Mouse (Mus musculus) yolk sac, embryonic 10.5 days (tissue): ENCODE results near the gene Cacna1e.

Source experiments
- DNase-seq: peaks from one replicate; pipeline ENCODE4 v3.0.0-alpha.2; 2017; ENCODE audit warnings: low spot score

The Cacna1e gene

DNA sequence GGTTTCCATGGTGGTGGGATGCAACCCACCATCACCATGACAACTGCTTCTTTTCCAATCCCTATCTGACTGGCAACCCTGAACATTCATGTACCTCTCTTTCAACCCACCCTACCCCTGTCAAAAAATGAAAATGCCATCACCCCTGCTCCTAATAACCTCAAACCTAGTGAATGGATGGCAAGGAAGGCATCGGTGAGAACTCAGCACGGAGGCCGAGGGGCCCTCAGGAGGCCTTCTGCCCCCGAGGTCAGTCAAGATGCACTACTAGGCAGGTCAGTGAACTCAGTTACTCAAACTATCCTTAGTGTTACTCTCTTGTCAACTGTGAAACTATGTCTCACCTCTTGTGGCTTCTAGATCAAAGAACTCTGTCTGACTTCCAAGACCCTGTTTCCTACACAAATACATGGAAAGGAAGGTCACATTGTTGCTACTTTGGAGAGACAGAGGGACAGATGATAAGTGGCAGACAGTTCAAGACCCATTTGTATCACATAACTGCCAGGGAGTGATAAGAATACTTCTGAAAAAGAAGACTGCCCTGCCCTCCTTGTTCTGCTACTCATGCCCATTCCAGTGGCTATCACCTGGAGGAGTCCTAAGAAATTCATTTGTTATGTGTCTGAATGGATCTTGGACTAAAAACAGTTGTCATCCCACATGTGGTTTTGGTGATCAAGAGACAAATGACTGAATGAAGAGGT lies 176.6 kb downstream of the Cacna1e start:
- no peak for DNase-seq

DNA sequence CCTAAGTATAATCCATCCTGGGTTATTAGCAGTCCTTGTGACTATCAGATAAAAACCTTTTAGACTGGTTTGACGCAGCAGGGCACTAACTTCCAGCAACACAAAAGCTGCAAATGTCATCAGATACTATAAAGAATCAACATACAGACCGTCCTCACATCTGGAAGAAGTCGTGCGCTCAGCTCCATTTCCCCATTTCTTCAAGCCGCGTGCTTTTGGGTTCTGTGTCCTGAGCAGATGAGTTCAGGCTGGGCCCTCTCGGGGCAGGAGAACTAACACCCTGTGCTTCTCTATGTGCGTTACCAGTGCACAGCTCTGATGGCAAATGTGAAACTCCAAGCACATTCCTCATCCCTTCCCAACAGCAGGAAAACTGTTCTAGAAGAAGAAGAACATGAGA lies 177.3 kb downstream of the Cacna1e start:
- DNase-seq: no peak

DNA sequence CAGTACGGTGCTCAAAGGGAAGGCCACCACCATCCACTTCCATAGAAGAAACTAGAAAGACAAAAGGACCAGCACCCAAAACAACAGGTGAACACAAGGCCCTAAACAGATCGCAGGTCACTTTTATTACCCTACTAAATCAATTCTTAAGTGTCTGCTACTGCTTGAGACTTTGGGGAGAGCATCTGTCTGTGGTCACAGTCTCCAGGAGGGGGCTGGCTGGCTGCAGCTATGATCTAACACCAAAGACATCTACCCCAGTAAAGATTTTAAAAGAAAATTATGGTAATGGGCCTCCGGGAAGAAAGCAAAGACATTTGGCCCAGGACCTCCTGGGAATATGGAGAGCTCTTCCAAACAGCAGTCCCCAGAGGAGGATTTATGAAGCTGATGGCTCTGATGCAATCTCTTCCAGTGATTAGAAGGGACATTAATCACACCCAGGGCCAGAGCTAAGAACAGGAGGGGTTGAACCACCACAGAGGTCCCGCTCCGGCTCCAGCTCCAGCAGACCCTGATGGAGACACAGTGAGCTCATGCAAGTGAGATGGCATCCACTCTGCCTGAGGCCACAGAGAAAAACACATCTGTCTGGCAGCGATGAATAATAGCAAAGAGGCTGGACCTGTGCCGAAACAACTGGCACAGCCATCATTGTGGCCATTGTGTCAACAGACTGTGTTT lies 178.3 kb downstream of the Cacna1e start:
- no peak for DNase-seq

DNA sequence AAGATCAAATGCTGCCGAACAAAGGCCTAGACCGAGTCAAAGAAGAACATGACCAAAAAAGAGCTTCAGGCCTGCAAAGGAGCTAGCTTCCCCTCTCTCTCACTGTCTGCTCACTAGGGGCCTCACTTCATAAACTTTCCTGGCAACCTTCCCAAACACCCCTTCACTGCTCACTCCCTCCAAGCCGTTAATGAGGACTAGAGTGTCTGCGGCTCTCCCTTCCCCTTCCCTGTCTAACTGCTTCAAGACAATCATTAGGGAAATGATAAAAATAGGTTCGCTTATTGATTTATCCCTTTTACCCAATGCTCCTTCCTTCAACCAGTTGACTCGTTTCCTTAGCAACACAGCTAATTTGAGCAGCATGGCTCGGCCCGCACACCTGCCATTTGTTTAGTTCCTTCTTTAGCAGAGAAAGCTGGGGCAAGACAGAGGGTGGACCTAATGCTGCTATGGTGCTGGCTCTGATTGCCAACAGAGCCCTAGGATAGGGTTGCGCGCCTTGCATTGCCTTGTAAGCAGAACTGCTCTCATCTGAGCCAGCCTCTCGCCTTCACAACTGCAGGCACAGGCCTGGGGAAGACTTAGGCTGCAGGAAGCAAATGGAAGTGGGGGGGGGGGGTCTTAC lies 179.6 kb downstream of the Cacna1e start:
- DNase-seq: no peak

DNA sequence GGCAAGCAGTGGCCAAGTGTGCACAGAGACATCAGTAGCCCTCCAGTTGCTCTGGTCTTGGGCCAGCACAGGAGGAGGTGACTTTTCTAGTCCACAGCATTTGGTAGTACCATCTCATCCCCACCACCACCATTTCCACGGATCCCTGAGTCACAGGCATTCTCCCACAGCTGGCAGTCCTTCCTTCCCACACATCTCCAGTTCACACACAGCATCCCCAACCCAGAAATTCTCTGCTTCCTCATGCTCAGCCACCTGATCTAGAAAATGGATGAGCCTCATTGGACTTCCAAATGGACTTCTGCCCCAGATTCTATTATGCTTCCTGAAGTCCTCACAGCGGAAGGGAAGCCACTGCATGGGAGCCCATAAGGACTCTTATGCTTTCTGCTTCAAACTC lies 181.7 kb downstream of the Cacna1e start:
- no peak for DNase-seq

DNA sequence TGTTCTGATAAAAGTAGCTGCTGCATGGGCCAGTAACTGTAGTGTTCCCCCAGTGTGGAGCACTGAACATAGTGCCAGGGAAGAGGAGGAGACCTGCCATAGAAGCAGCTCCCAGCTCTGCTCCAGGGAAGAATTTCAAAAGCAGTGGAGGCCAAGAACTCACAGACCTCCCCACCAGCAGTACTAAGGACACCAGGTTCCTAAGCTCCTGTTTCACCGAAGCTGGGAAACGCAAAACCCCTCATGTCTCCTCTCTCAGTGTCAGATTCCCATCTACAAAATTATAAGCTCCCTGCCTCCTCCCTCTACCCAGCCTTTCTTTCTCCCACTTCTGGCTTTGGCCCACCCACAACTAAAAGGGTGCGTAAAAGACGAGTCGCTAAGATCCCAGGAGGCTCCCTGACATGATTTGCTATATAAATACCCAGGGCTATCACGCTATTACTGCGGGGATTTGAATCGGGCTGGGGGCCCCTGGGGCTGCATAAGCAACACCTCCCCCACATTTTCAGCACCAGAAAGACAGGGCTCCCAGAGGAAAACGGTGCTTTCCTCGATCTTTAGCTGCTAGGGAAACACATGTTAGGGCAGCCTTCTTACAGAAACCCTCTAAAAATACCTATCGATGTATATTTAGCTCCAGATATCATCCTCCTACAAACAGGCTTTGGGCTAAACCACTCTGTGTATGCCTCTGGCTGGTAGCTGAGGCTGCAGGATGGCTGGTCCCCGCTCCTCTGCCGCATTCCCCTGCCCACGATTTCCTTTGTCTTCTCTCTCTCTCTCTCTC lies 195.2 kb downstream of the Cacna1e start:
- DNase-seq: no peak

DNA sequence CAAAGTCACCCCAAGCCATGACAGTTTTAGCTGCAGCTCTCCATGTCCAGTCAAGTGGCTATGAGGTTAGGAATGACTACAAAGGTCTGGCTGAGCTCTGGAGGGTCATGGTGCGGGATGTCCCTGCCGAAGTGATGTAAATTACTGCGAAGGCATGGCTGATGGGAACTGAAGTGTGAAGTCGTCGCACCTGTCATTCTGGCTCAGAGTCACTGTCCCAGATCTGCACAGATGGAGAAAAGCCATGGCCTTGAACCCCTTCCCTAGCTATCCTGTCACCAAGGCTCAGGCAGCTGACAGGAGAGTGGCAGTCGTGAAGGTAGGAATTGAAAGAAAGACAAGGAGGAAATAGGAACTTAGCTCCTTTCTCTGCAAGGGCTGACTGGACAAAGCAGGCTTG lies 197.4 kb downstream of the Cacna1e start:
- DNase-seq: no peak

DNA sequence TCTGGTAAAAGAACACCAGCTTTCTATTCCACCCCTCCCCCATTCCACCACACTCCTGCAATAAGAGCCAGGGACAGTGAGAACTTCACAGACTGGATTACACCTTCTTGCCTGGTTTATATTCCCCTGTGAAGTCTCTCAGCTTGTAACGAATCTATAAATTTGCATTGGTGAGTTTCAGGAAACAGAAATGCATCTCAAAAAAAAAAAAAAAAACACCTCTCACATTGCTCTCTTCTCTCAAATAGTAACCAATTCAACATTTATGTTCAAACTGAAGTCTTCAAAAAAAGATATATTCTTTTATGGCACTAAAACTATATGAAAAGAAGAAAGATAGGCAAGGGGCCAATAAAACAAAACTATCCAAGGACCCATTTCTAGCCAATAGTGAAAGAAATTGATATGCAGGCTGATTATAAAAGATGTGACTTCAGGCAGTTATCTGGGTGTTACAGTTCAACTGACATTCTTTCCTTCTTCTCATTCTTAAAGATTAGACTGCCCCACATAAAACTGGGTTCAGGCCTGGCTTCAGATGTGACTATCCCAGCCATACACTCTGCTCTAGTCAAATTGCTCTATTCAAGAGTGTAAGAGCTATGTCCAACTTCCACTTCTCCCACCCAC lies 200.7 kb downstream of the Cacna1e start:
- DNase-seq: no peak

DNA sequence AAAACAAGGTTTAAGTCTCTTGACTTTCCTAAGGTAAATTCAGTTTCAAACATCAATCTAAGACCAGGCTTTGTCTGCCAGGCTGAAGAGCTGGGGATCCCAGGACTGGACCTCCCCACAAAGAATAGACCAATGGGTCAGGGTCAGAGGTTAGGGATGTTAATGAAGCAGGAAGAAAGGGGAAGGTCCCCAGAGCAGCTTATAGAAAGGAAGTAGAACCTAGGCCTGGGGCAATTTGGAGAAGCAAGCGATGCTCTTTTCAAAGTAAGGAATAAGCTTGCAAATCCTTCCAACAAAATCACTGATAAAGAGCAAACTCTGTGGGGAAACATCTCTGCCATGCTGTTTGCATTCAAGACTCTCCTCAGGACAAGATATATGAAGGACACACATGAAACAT lies 205.3 kb downstream of the Cacna1e start:
- DNase-seq: no peak

DNA sequence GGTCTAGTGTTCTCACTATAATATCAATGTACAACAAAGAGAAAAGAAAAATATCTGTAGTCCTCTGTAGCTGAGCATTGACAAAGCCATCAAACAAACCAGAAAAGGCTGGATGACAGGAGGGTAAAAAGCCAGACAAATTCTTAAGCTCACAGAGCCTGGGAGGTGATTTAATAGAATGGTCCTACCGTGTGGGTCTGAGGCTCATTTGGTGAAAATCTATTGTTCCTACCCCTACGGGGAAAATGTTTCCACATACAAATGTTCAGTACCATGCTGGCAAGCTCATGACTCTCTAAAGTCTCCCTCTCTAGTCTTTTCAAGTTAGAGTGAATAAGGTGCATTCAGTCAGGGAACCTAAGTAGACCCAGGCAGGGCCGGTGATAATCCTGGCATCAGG lies 206.2 kb downstream of the Cacna1e start:
- no peak for DNase-seq

DNA sequence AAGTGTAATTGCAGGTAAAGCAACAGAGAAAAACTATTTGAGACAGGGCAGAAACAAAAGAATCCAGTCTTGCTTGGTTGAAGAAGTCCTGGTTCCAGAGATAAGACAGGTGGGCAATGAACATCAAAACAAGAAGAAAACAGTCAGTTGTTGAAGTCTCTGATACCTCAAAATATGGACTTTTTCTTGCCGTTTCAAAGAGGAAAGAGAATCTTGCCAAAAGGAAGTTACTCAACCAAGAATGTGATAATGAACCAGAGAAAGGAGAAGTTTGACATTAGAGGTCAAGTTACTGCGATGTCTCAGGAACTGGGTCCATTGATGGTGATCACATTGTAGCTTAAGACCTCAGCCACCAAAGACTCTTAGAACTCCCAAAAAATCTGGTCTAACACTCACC lies 206.6 kb downstream of the Cacna1e start:
- DNase-seq: no peak

DNA sequence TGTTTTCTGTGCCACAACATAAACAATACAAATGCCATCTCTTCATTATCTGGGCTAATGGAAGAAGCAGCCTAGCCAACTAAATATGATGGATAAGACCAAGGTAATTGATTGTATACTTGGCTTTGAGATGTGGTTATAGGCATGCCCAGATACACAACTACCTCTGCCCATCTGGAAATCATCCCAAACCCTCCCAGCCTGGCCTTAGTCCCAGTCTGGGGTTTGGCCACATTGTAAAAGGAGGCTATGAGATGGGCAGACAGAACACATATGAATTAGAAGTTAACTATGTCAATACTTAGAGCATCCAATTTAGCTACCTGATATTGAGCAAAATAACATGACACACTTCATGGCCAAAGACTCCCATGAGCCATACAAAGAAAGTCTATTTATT lies 220.6 kb downstream of the Cacna1e start:
- DNase-seq: no peak

DNA sequence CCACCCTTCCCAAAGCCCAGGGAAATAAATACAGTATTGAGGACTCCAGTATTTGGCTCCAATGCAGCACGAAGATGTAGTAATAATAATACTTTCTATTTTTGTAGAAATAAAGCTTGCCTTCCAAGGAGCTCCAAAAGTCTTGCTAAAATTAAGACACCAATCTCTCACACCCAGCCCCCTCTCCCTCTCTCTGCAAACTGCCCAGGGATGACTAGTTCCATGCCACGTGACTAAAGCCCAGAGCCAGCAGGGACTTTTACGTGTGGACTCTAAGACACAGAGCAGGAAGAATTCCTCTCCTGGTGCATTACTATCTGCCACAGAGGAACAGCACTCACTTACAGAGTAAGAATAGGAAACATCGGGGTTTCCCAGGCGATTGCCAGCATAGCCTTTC lies 222.3 kb downstream of the Cacna1e start:
- DNase-seq: no peak

DNA sequence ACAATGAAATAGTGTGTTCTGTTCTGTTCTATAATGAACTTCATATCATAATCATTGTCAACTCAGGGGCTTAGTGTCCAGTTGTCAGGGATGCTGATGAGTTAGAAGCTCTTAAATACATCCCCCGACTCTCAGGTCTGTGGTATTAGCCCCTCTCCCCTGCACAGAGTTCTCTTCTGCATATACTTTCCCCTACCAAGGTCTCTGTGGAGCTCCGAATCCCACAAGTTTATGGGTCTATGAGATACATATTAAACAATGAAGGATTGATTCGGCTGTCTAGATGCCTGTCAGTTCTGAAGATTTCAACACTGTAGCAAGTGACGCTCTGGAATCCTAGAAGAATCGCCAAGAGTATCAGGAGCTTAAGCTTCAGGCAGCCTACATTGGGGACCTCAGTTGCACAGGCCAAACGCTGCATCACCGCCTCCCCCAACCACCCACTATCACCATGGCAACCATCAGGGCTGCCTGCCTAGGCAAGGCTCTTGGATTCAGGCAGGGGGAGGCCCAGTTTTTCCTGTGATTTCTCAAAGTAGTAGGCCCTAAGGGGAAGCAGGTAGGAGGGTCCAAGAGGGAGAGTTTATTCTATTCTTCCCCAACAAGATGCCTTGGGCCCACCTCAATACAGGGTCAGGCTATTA lies 223.0 kb downstream of the Cacna1e start:
- DNase-seq: no peak

DNA sequence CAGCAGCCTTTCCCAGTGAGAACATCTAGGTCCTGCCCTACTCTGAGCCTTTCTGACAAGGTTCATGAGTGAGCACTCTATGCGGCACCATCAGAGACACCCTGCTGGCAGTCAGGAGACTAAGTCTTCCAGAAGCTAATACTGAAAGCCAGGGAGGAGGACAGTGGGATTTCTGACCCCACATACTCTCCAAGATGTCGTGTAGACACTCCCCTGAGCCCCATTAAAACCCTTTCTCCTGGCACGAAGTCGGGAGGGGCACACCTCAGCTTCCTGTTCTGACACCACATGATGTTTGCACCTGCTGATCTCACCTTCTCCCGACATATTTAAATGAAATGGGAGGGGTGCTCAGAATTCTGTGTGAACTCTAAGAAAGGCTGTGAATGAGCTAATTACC lies 226.9 kb downstream of the Cacna1e start:
- DNase-seq: no peak

DNA sequence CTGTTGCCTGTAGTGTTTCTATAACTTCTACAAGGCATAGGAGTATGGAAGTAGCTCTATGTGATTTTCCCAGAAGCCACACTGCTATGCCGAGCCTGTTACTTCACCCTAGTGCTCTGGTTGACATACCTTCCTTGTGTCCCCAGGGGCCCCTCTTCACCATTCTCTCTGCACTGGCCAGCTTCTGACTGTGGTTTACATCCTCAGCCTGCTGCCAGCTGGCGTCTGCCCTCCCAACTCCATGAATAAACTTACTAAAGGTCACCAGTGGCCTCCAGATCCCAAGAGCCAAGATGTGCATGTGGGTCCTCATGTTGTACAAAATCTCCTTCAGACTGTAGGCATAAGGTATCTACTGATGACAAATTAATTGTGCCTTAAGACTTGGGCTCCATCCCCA lies 230.3 kb downstream of the Cacna1e start:
- no peak for DNase-seq

DNA sequence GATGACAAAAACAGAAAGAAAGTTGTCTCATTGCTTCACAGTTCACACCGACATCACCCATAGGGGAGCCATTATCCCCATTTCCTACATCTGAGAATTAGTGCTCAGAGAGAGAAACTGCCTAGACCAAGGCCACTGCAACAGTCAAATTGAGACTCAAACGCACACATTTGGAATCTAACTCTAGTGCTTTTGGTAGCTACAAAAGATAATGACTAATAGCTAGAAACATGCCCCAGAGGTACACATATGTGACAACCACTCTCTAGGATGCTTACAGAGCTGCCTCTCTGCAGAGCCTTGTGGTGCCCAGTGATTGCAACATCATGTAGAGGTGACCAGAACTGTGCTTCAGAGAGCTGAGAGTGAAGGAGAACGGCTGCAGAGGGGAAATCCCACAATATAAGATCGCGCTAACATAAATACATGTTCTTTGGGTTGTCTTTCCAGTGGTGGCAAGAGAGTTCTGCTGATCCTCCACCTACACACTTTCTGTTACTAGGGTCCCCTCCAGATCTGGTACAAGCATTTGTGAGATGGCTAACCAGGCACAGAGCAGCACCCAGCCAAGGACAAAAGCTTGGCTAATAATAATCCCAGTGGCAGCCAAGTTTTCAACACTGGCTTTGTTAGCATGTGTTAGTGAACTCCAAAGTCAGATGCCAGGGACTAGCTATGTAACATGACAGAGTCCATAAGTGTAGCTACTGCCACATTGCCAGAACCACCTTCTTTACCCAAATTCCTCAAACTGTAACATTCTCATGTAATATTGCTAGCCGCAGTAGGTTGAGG lies 237.9 kb downstream of the Cacna1e start:
- DNase-seq: no peak

DNA sequence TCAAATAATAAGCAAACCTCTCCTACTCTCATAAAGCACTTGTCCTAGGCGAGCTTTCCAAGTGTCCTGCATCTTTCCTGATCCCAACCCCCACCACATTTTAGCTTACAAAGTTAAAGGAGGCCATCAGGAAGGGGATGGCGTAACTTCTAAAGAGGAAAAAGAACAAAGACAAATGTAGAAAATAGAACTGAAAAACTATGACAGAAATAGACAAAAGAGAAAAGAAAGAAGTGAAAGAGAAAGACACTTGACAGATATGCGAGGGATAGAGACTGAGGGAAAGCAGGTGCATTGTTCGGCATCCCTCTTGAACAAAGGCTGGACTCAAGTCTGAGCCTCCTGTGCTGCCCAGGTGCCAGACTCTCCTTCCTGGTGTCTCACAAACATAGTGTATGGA lies 246.5 kb downstream of the Cacna1e start:
- DNase-seq: no peak

DNA sequence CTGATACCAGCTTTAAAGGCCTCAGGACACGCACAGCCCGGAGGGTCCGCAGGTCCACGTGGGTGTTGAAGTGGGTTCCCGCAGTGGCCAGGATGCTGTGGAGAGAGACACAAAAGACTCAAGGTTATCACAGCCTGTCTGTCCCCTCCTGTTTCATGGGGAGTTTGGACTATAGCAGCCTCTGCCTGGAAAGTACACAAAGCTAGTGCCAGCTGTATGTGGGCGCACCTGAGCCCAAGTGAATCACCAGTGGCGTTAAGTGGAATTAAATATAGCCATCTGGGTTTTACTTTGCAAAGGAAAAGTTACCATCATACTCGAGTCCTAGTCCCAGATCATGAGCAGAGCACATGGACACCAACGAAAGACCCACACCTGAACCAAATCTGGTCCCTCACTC lies 248.5 kb downstream of the Cacna1e start:
- no peak for DNase-seq

DNA sequence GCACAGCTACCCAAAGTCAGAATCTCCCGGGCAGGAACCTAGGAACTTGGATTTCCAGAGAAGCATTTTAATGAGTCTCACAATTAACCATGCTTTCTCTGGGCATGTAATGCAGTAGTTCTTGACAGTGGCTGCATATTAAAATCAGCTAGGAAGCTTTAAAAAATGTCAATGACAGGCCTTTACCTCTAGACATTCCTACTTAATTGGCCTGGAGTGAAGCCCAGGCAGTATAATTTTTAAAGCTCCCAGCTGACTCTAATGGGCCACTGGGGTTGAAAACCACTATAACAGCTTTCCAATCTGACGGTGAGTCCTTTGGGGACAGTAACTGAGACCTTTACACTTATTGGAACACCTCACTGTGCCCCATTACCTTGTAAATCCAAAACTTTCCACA lies 251.4 kb downstream of the Cacna1e start:
- no peak for DNase-seq
